In genomic region chr8:11506074-11506473, GRCm38 (mm10) we compare ENCODE assay signal across 10 mouse cellular contexts. TPM values are rescaled to one million over a fixed set of nuclear protein-coding genes. Genes with fewer than 3 reads are reported as not detected.
"Had no signal": no experiment of that assay in that cellular context is flagged by ENCODE, and none has a peak within 500 bp of the region (broad histone marks: within the 10 kb centered on the region; RNA-seq: fewer than 3 reads in every experiment).

No protein-coding gene starts in this region.

- H3K4me2 ChIP-seq: liver, embryonic 15.5 days; lung, embryonic 14.5 days; midbrain, embryonic 12.5 days; neural tube, embryonic 12.5 days; stomach, embryonic 15.5 days had no signal

- H3K27ac ChIP-seq: liver, embryonic 15.5 days; macrophage; midbrain, embryonic 12.5 days; neural tube, embryonic 12.5 days; stomach, embryonic 15.5 days; stomach, postnatal 0 days had no signal

- H3K9ac ChIP-seq: liver, embryonic 15.5 days; liver, postnatal 0 days; lung, embryonic 14.5 days; midbrain, embryonic 12.5 days; neural tube, embryonic 12.5 days; stomach, embryonic 15.5 days had no signal

- H3K27me3 ChIP-seq: liver, embryonic 15.5 days; megakaryocyte, embryonic 14.5 days; midbrain, embryonic 12.5 days; neural tube, embryonic 12.5 days; stomach, embryonic 15.5 days had no signal

- H3K4me1 ChIP-seq: midbrain, embryonic 12.5 days; neural tube, embryonic 12.5 days; stomach, embryonic 15.5 days had no signal

- H3K4me3 ChIP-seq: liver, embryonic 15.5 days; megakaryocyte, embryonic 14.5 days; midbrain, embryonic 12.5 days; neural tube, embryonic 12.5 days; stomach, embryonic 15.5 days had no signal

- H3K9me3 ChIP-seq: liver, embryonic 15.5 days; megakaryocyte, embryonic 14.5 days; midbrain, embryonic 12.5 days; neural tube, embryonic 12.5 days; stomach, embryonic 15.5 days had no signal

RNA-seq across cellular contexts. Expression of gene Rab20, which starts 27.6 kb away (rescaled TPM):
- polyA plus RNA-seq: neural tube, embryonic 14.5 days had no signal
